Mouse (Mus musculus) forebrain, embryonic 11.5 days (tissue): Measurements from ENCODE around the gene Nsun5. TPM values are rescaled to one million over a fixed set of nuclear protein-coding genes. Genes with fewer than 3 reads are reported as not detected.
"Not testable (repeated sequence)": the region's sequence is repeated elsewhere in the genome, so short reads cannot be mapped to it uniquely, and the experiment has no call there.

ENCODE experiments used
- ATAC-seq: fragments of 200-750 bp; cut with Nextera tagmentation; replicated peaks from 2 replicates; pipeline ENCODE4 v1.8.0; 2017; ENCODE audit warnings: moderate TSS enrichment; ENCODE audit not compliant: low FRiP score
- DNase-seq: peaks from one replicate; pipeline ENCODE4 v3.0.0-alpha.2; 2017; ENCODE audit warnings: low spot score
- H3K27ac ChIP-seq: fragments of 300-500 bp; sonication (generic); 2 replicates; pipeline ENCODE4 v1.5.1; 2014; ENCODE audit warnings: low read depth, low read length
- H3K27me3 ChIP-seq: fragments of 300-500 bp; sonication (generic); 2 replicates; pipeline ENCODE4 v1.6.1; 2014; ENCODE audit warnings: mild to moderate bottlenecking, low read length, mixed read lengths; ENCODE audit not compliant: control insufficient read depth, insufficient read depth
- H3K36me3 ChIP-seq: fragments of 300-500 bp; sonication (generic); 2 replicates; pipeline ENCODE4 v1.6.1; 2014; ENCODE audit warnings: mild to moderate bottlenecking, low read length, moderate library complexity, mixed read lengths; ENCODE audit not compliant: control insufficient read depth, insufficient read depth
- H3K4me1 ChIP-seq: fragments of 300-500 bp; sonication (generic); replicated peaks from 2 replicates; pipeline ENCODE4 v1.6.1; 2014; ENCODE audit warnings: low read length, mixed read lengths; ENCODE audit not compliant: control insufficient read depth, insufficient read depth
- H3K4me2 ChIP-seq: fragments of 300-500 bp; sonication (generic); 2 replicates; pipeline ENCODE4 v1.6.1; 2014; ENCODE audit warnings: low read depth, mild to moderate bottlenecking, low read length, moderate library complexity, mixed read lengths; ENCODE audit not compliant: severe bottlenecking
- H3K4me3 ChIP-seq: fragments of 300-500 bp; sonication (generic); 2 replicates; pipeline ENCODE4 v1.5.1; 2014; ENCODE audit warnings: low read depth, low read length
- H3K9ac ChIP-seq: fragments of 300-500 bp; sonication (generic); 2 replicates; pipeline ENCODE4 v1.6.1; 2014; ENCODE audit warnings: low read length
- H3K9me3 ChIP-seq: fragments of 300-500 bp; sonication (generic); 2 replicates; pipeline ENCODE4 v1.6.1; 2016; ENCODE audit warnings: low read length, mixed read lengths; ENCODE audit not compliant: control insufficient read depth
- WGBS: fragments of 180-500 bp; shearing (Covaris S2); extraction: QIAGEN DNeasy Blood & Tissue Kit; methylation state at CpG from one replicate; pipeline ENCODE4 v1.1.7; 2014; 5-methylcytosine and 5-hydroxymethylcytosine counted together
- polyA plus RNA-seq: library from polyadenylated mRNA; unstranded; fragments of >200 nt; fragmentation: Nextera tagmentation; extraction: Ambion mirVana; gene quantifications from 2 replicates; pipeline ENCODE4 v1.2.1, GENCODE M21; 2014

Gene Nsun5
- polyA plus RNA-seq, 1 experiment from 2014 or later, result 33.0 TPM

GRCm38 (mm10) chr5:135362572-135362971, 7.2 kb upstream of the Nsun5 start:
- Histone ChIP-seq H3K4me3 (no peak overlapping the region), H3K36me3 (no peaks in the 10 kb centered on the region), H3K27me3 (no peaks in the 10 kb centered on the region), H3K27ac (no peak overlapping the region), H3K9me3 (0 out of 2 replicates have a peak, but pooled peaks cover 2% of the 10 kb centered on the region), H3K4me1 (no peaks in the 10 kb centered on the region), H3K9ac (no peak overlapping the region), H3K4me2 (no peak overlapping the region)
- DNase-seq (no peak), ATAC-seq (no peak)
- WGBS, result 85% methylated on average over 3 of the region's 3 CpGs

- Histone ChIP-seq H3K9me3 (no peaks in the 10 kb centered on the region), H3K36me3 (no peaks in the 10 kb centered on the region), H3K9ac (no peak overlapping the region), H3K4me3 (no peak overlapping the region), H3K4me1 (no peaks in the 10 kb centered on the region), H3K27me3 (no peaks in the 10 kb centered on the region), H3K27ac (no peak overlapping the region), H3K4me2 (no peak overlapping the region)
- WGBS, result 32% methylated on average over 12 of the region's 12 CpGs
- ATAC-seq, result 0 out of 2 replicates have a peak, but pooled peaks have one; percentile 39
- DNase-seq, result peak; percentile 78
These were observed 6.2 kb upstream of the Nsun5 start for GRCm38 (mm10) chr5:135363540-135363939.

- Histone ChIP-seq H3K4me3 (no peak overlapping the region), H3K36me3 (no peaks in the 10 kb centered on the region; the same call in 1 of the 2 replicates), H3K9me3 (no peaks in the 10 kb centered on the region), H3K27ac (no peak overlapping the region), H3K4me2 (no peak overlapping the region), H3K9ac (no peak overlapping the region), H3K27me3 (no peaks in the 10 kb centered on the region), H3K4me1 (no peaks in the 10 kb centered on the region)
- 56% methylated on average over 6 of the region's 6 CpGs for WGBS
- ATAC-seq, result no peak
- no peak for DNase-seq
These were observed 1.9 kb upstream of the Nsun5 start for GRCm38 (mm10) chr5:135367841-135368240.

GRCm38 (mm10) chr5:135368312-135368711, 1.4 kb upstream of the Nsun5 start:
- Histone ChIP-seq H3K36me3 (peaks cover 2% of the 10 kb centered on the region; the same call in 1 of the 2 replicates), H3K4me1 (no peaks in the 10 kb centered on the region), H3K4me2 (no peak overlapping the region), H3K27ac (no peak overlapping the region), H3K4me3 (no peak overlapping the region), H3K27me3 (no peaks in the 10 kb centered on the region), H3K9ac (no peak overlapping the region), H3K9me3 (no peaks in the 10 kb centered on the region)
- WGBS, result 81% methylated on average over 6 of the region's 6 CpGs
- DNase-seq (no peak), ATAC-seq (no peak)

GRCm38 (mm10) chr5:135369196-135369595, 557 bp upstream of the Nsun5 start:
- 63% methylated on average over 9 of the region's 9 CpGs for WGBS
- not testable (repeated sequence) for DNase-seq, H3K27ac ChIP-seq, H3K9me3 ChIP-seq, H3K4me1 ChIP-seq, H3K36me3 ChIP-seq, ATAC-seq, H3K27me3 ChIP-seq
- H3K9ac ChIP-seq, result peak overlapping the region; percentile 84
- H3K4me3 ChIP-seq, result peak overlapping the region; percentile 97
- peak overlapping the region; percentile 86 for H3K4me2 ChIP-seq

- Histone ChIP-seq H3K36me3 (peaks cover 17% of the 10 kb centered on the region; the same call in 1 of the 2 replicates), H3K9ac (no peak overlapping the region), H3K27me3 (no peaks in the 10 kb centered on the region), H3K4me2 (no peak overlapping the region), H3K9me3 (no peaks in the 10 kb centered on the region; the same call in 1 of the 2 replicates), H3K27ac (no peak overlapping the region), H3K4me1 (no peaks in the 10 kb centered on the region), H3K4me3 (no peak overlapping the region)
- DNase-seq (no peak), ATAC-seq (no peak)
- 92% methylated on average over 13 of the region's 13 CpGs for WGBS
These were observed 1.4 kb downstream of the Nsun5 start for GRCm38 (mm10) chr5:135371195-135371594.

GRCm38 (mm10) chr5:135373601-135374000, 3.8 kb downstream of the Nsun5 start:
- no peak for ATAC-seq
- 90% methylated on average over 5 of the region's 5 CpGs for WGBS
- no peaks in the 10 kb centered on the region; the same call in 1 of the 2 replicates for H3K9me3 ChIP-seq
- H3K36me3 ChIP-seq, result peaks cover 28% of the 10 kb centered on the region; the same call in 1 of the 2 replicates
- H3K4me1 ChIP-seq, result no peaks in the 10 kb centered on the region
- H3K9ac ChIP-seq, result no peak overlapping the region
- H3K27me3 ChIP-seq, result no peaks in the 10 kb centered on the region
- DNase-seq, result no peak
- H3K27ac ChIP-seq, result no peak overlapping the region
- H3K4me3 ChIP-seq, result no peak overlapping the region
- H3K4me2 ChIP-seq, result no peak overlapping the region

GRCm38 (mm10) chr5:135375167-135375566, 5.4 kb downstream of the Nsun5 start:
- Histone ChIP-seq H3K4me3 (no peak overlapping the region), H3K9me3 (no peaks in the 10 kb centered on the region; the same call in 1 of the 2 replicates), H3K4me2 (no peak overlapping the region), H3K36me3 (peaks cover 33% of the 10 kb centered on the region; the same call in 1 of the 2 replicates), H3K4me1 (no peaks in the 10 kb centered on the region), H3K27me3 (no peaks in the 10 kb centered on the region), H3K9ac (no peak overlapping the region), H3K27ac (no peak overlapping the region)
- DNase-seq (no peak), ATAC-seq (no peak)
- WGBS, result 90% methylated on average over 8 of the region's 8 CpGs

- Histone ChIP-seq H3K4me1 (no peaks in the 10 kb centered on the region), H3K4me2 (no peak overlapping the region)
- no peak for DNase-seq
These were observed 6.6 kb downstream of the Nsun5 start for GRCm38 (mm10) chr5:135376341-135376740.

More at GRCm38 (mm10) chr5:135376341-135376740, 6.6 kb downstream of the Nsun5 start:
- WGBS, result 69% methylated on average over 2 of the region's 2 CpGs
- Histone ChIP-seq H3K27ac (no peak overlapping the region), H3K4me3 (no peak overlapping the region), H3K36me3 (peaks cover 44% of the 10 kb centered on the region), H3K9me3 (no peaks in the 10 kb centered on the region; the same call in 1 of the 2 replicates), H3K9ac (no peak overlapping the region), H3K27me3 (no peaks in the 10 kb centered on the region)
- ATAC-seq, result no peak
